In genomic region chr8:26627191-26627891, GRCm38 (mm10) we compare ENCODE assay signal across 8 mouse cellular contexts.
A peak's percentile ranks its signal among the peaks of the same experiment; 100 is the strongest.
DNase-seq lines count a peak whose midpoint lies in the region; TF ChIP-seq lines count a peak whose summit lies in the region.

No protein-coding gene starts in this region.

- H3K36me3 ChIP-seq in testis, adult 2 months (ENCODE audit: control insufficient read depth, insufficient read depth, low read length) = no peaks in the 10 kb centered on the region
- H3K36me3 ChIP-seq in limb, embryonic 10.5 days = no peaks in the 10 kb centered on the region

- TF ChIP-seq CTCF in testis, adult 2 months (IDR thresholded peaks at IDR 0.05; ENCODE audit: control insufficient read depth, insufficient read depth, insufficient replicate concordance, low read depth, low read length) = no peak

- peak overlapping the region; percentile 27 for H3K4me3 ChIP-seq in testis, adult 2 months (ENCODE audit: control insufficient read depth, low read depth, low read length)
- peak overlapping the region; percentile 40; the same call in 1 of the 2 replicates for H3K4me3 ChIP-seq in limb, embryonic 10.5 days

- H3K27ac ChIP-seq in testis, adult 2 months (ENCODE audit: control insufficient read depth, insufficient read depth, low read depth, low read length) = no peak overlapping the region
- peak overlapping the region; percentile 61; the same call in 1 of the 2 replicates for H3K27ac ChIP-seq in limb, embryonic 10.5 days

- peak; percentile 76 to 78 for DNase-seq in cerebellum, postnatal 10 days
- DNase-seq in cerebellum, adult 9-10 months = no peak
- DNase-seq in testis, postnatal 14 days (ENCODE audit: low spot score) = no peak
- peak; percentile 67 for DNase-seq in limb, embryonic 10.5 days (ENCODE audit: low spot score)
- peak; percentile 59 for DNase-seq in testis, postnatal 10 days (ENCODE audit: low spot score)
- no peak for DNase-seq in ovary, adult 18-20 months (ENCODE audit: low spot score)
- no peak for DNase-seq in urinary bladder, postnatal 36 days (ENCODE audit: low spot score in 2 of 2)

- no peak for TF ChIP-seq POLR2A in testis, adult 2 months (IDR thresholded peaks at IDR 0.05; ENCODE audit: control insufficient read depth, low read depth, low read length)

- H3K4me1 ChIP-seq in testis, adult 2 months (ENCODE audit: control insufficient read depth, insufficient read depth, low read length) = peaks cover 5% of the 10 kb centered on the region; the same call in 1 of the 2 replicates
- peaks cover 33% of the 10 kb centered on the region for H3K4me1 ChIP-seq in limb, embryonic 10.5 days

- H3K27me3 ChIP-seq in testis, adult 2 months (ENCODE audit: control insufficient read depth, insufficient read depth, low read length) = no peaks in the 10 kb centered on the region; the same call in 1 of the 2 replicates
- peaks cover 71% of the 10 kb centered on the region for H3K27me3 ChIP-seq in limb, embryonic 10.5 days (ENCODE audit: low read depth, poor library complexity, severe bottlenecking)

- no peaks in the 10 kb centered on the region for H3K9me3 ChIP-seq in limb, embryonic 10.5 days (replicated peaks)

- 33% methylated on average over 18 of the region's 18 CpGs for WGBS in limb, embryonic 10.5 days

Comparison
In these comparisons a context has a peak if more than half of its experiments do, and no peak if none do; other contexts are left out.
1. DNase-seq: peak in cerebellum, postnatal 10 days (2 of 2), limb, embryonic 10.5 days (single experiment) and testis, postnatal 10 days (single experiment); none in cerebellum, adult 9-10 months (single experiment), testis, postnatal 14 days (single experiment), ovary, adult 18-20 months (single experiment) and urinary bladder, postnatal 36 days (0 of 2).